Mouse (Mus musculus) right cerebral cortex, postnatal 14 days (tissue): ENCODE measurements at regions not wholly inside any gene's neighbourhood (a gene's known extent, or its start where the extent isn't known, plus 50 kb on each side); places are given as distances from the start of the nearest gene placed in this dataset.

Experiments used
- DNase-seq: peaks from one replicate; pipeline ENCODE4 v3.0.0; 2022

DNA sequence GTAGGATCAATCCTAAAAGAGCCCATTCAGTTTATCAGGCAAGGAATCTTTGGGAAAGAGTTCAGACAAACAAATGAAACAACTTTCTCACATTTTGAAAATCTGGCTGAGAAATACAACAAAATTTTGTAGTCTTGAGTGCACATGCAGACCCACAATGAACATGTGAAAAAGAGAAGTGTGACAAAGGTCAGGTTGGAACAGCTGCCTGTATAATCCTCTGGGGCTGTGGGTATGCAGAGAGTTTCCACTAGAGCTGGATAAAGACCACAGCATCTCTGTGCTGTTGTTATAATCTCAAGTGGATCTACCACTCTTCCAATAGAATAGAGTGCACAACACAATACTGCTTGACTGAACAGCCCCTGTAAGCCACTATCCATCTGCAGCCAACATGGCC is 482.3 kb downstream of the Irx1 start:
- DNase-seq, result no peak

DNA sequence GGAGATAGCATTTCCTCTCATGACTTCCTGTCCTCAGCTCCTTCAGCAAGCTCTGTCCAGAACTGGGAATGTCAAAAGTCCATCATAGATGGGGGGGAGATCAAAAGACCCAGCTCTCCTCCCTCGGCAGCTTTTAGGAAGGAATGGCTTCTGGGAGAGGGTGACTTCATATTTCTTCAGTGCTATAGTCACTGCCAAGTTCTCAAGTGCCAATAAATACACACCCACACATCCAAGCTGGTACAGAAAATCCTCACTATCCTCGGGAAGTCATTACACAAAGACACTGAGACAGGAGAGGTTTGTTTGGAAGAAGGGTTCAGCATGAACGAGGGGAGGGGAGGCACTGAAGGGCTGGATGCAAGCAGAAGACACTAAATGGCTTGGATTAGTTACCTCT is 502.0 kb downstream of the Irx1 start:
- no peak for DNase-seq

DNA sequence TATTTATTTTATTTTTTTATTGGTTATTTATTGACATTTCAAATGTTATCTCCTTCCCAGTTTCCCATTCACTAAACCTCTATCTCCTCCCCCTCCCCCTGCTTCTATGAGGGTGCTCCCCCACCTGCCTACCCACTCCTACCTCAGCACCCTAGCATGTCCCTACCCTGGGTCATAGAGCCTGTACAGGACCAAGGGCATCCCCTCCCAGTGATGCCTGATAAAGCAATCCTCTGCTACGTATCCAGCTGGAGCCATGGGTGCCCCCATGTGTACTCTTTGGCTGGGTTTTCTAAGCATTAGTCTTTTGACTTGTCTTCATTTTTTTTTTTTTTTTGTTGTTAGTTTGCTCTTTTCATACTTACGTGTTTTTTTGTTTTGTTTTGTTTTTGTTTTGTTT is 502.9 kb downstream of the Irx1 start:
- DNase-seq, result no peak

DNA sequence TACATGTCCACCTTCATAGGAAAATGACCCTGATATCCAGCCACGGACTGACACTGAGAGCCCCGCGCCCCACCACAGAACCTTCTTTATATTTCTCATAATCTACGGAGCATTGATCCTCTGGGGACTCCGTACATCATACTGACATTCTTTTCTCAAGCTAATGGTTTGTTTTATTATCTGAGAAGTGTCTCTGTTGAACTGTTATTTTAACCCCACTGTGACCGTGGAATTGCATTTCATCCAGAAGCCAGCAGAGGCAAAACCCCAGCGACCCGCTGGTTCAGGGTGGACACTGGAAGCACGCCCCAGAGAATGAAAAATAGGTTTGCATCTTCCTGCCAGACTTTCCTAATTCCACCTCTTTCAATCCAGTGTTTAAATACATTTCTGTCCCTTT is 503.4 kb downstream of the Irx1 start:
- DNase-seq, result no peak

DNA sequence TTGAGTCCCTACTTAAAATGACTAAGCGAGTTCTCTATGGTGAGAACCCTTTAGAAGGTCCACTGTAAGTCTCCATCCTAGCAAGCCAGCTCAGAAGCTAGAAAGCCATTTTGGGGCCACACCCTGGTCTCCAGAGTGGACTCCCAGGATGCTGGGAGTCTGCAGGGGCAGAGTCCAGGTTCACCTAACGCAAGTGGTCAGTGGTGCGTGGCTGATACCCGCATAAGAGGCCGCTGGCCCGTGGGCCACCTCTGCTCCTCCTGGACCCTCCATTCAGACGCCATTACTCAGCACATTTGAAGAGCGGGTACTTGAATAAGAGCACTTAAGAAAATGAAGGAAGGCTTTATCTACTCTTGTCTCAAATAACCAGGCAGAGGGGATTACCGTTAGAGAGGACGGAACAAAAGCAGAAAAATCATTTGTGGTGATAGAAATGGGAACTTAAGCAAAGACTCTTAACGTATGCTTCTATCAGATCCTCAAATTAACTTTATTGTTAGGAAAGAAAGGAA is 504.4 kb downstream of the Irx1 start:
- no peak for DNase-seq

DNA sequence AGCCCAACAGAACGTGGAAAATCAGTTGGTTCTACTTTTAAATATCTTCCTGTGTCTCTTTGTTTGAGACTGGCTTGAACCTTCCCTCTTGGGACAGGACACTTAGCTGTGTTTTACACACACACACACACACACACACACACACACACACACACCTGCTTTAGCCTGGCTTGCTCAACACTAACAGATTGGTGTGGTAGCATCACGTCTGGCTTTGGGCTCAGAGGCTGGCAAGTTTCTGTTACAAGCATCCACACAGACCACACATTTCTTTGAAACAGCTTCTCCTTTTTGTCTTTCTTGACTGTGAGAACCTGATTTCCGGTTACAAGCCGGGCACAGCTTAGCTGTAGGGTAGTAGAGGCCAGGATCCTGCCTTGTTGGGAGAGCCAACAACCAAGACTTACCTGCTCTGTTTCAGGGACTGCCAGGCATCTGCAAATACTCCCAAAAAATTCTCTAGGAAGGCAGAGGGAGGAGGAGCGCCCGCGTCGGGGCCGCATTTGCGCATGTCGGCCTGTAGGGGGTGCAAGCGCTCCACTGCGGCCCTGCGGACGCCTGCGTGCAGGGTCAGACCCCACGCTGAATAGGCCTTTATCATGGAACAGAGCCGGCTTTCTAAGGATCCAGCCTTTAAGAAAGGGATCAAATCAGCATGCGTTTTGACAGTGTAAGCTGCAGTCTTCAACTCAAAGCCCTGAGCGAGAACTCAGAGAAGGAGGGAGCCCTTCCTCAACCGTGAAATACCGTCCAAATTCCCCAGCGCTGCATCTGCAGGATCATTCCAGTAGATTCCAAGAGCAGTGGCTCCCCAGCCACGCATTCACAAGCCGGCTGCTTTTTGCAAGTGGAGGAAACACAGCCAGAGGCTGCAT is 505.2 kb downstream of the Irx1 start:
- peak; percentile 62 for DNase-seq

DNA sequence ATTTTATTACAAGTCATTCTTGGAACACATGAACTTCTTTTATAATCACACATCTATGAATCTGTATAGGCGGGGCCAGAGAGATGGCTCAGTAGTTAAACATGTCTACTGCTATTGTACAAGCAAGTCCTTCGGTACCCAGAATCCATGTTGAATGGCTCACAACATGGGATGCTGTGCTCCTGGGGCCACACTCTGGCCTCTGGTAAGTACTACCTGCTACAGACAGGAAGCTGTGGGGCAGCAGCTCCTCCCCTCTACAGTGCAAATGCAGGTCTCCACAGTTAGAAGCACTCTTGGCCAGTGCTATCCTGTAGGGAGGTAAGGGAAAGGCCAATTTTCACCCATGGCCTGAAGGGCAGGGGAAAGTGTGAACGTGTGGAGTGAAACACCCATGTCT is 506.0 kb downstream of the Irx1 start:
- no peak for DNase-seq

DNA sequence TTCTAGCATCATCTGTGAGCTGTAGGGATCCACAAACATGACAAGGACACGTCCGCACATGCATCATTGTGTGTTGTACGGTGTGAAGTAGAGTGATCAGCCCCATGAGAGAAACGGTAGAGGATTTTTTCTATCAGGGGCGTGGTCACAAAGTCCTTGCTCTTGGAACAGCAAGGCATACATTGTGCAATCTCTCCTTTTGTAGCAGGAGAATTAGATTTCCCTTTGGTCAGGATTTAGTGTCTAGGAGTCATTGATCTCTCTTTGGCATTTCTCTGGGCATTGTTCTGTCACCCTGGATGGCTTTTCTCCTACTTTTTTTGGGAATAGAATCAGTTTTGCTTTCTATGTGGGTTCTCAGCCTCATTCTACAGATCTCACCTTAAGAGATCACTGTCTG is 511.3 kb downstream of the Irx1 start:
- no peak for DNase-seq

DNA sequence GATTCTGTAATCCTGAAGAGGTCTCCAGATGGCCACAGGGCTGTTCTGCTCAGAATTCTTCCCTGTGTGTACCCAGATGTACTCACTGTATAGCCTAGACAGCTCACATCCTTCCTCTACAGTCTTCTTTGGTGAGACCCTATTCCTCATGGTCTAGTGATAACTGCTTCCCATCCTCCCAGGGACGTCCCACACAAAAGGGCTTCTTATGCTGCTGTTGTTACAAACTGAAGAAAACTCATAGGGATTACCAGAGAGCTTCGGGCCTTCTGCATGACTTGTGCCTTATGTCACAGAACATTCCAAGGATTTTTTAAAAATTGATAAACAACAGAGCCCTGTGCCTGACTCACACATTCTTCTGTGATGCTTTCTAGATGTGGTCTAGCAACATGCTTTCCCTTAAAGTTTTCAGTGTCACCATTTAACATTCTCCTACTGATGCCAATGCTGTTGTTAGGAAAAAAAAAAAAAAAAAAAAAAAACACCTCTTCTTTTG is 525.9 kb downstream of the Irx1 start:
- no peak for DNase-seq

DNA sequence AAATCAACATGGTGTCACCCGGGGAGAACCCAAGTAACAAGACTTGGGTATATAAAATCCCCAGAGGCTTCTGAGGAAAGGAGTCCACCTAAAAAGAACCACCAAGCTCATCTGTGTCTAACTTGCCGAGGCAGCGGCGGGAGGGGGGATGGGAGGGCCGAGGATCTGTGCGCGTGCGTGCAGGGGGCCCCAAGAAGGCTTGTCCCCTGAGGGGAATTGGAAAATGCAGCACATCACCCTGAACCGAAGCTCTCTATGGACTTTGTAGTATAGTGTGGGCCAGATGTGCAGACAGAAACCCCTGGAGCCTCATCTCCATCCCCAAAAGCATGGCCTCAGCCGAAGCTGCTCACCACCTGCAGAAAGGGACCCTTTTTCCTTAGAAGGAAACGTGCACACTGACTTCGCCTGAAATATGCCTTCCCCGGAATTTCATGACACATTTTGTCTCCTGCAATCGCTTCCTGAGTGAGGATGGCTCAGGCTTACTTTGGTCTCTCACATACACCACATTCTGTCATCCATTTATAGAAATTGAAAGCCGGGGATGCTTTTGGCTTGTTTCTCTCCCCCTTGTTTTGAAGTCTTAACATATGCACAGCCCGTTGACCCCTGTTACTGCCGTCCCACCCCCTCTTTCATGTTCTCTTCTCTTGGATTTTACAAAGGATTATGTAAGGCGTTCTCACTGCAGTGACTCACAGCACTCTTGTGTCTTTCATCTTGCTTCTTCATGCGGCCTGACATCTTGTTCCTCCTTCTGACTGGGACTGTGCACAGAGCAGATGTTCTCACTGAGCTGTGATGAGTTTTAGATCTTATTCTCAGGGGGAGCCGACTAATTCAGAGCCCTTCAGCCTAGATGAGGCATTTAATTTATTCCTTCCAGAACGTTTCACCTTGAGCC is 559.6 kb downstream of the Irx1 start:
- no peak for DNase-seq

DNA sequence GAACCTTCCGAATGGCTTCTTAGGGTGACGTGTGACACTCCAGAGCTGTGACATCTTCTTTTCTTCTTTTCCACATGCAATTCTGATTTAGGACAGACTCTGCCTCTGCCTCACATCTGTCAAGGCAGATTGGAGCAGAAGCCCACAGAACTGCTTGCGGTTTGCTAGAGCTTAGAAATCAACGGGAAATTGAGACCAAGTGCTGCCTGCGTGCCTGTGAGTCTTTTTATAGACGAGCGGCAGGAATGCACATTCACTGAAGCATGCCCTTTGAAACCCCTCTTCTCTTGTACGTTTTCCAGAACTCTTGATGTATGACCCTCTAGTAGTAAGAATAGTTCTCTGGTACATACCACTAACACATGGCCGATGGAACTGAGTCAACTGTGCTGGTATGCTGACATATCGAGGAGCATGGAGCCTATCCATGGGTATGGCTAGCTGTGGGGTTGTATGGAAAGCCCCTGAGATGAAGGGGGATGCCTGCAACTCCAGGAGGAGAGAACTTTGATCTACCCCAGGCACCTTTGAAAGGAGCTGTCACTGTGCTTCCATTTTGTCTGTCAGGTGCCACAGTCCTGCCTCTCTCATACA is 552.2 kb upstream of the Adamts16 start:
- DNase-seq, result no peak

DNA sequence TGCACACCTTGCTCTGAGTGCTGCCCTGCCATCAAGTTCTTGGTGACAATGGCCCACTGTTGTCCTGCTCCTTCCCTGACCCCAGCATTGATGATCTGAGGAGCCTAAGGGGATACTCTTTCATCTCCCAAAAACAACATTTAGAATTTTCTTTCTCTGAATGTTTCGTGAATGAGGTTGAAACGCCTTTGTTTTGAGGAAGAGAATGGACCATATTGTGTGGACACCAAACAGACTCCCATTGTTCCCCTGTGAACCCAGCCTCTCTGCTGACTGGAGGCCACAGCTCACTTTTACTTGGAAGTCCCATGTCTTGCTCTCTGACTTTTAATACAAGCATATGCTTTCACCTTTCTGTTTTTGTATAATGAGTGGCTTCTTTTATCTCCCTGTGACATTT is 537.0 kb upstream of the Adamts16 start:
- DNase-seq, result no peak

DNA sequence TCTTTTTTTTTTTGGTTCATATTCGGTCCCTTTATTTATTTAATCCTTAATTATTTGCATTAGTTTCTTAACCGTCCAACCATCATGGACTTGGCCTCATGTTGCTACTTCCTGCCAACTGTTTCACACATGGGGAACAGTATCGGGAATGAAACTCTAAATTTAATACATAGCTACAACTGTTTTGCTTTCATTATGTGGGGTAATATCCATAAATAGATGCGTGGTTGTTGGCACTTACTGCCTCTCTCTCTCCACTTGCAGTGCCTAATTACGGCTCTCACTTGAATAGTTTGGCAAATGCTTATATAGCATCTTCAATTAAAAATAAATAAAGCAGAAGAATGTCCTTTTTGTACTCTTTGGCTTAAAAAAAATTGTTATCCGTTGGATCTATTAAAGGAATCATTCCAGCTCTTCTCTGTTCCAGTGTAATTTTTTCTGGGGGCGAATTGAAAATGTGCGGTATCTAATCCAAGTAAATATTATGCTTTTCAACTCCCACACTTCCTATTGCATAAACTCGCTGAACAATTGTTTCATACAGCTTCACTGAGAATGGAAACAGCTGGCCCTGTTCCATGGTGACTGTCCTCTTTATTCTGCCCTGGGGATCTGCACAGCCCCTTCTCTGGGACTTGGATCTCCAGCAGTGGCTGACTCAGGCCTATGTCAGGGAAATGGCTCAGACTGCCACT is 534.4 kb upstream of the Adamts16 start:
- peak; percentile 12 for DNase-seq

DNA sequence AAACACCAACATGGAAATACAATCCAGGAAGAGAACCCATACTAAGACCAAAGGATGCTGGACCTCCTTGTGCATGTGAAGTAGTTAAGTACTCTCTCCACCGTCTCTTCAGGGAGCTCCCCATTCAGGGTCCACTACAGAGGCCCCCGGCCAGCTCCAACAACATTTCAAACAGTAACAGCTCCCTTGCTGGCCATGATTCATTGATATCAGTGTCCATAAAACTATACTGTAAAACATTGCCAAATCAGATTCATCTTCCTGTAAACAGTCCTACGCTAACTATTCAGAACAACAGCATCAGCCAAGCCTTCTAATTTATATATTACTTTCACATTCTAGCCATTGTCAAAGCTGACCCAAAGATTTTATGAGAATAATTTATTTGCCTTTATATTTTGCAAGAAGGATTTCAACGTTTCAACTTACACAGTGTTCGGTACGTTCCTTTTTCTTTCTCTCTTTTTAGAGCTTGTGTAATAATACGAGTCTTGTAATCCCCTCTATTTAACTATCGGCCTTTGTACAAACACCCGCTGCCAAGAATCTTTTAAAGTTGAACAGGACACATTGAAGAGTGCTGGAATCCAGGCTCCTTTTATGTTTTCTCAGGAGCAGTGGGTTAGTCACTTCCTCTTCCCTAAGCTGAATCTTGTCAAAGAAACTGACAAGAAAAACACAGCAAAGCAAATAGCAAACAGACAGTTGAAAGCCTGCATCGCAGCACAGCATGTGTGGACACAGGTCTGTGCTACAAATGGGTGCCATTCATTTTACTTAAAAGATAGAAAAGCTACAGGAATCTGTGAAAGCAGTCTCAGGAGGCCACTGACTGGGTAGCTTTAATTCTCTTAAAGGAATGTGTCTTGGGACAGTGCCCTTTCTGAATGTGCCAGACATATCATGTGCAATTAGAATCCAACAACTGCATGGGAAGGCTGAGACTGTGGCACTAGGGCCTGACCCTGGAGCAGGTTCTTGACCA is 531.4 kb upstream of the Adamts16 start:
- no peak for DNase-seq

DNA sequence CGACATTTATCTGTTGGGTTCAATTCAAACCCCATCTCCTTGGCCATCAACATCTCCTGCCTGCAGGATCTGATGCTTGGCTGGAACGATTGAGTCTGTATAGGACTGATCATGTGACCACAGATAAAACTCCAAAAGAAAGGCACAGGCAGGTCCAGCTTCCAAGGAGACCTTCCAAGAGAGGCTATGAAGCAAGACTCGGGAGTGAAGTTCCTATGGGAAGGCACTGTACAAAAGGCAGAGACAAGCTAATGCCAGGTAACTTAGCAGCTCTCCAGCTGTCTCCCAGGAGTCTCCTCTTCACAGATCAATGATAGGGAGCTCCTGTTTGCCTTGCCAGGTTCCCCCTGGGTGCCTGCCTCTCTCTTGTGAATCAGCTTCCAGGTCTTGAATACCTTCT is 528.2 kb upstream of the Adamts16 start:
- no peak for DNase-seq

DNA sequence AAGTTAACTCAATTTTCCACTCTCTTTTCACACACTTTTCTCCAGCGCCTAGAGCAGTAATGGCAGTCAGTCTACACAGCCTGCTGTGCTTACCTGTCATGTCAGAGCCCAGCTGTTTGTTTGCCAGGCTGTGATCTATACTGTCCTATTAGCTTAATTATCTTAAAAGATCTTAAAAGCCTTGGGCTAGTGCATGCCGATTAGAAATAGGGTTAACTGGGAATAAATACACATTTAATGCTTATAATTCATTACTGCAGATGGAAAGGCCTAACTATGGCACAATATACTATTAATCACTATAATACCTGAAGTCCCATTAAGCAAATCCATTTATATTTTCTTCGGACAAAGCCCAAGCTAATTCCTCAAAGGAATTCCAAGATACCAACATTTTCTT is 523.6 kb upstream of the Adamts16 start:
- no peak for DNase-seq

DNA sequence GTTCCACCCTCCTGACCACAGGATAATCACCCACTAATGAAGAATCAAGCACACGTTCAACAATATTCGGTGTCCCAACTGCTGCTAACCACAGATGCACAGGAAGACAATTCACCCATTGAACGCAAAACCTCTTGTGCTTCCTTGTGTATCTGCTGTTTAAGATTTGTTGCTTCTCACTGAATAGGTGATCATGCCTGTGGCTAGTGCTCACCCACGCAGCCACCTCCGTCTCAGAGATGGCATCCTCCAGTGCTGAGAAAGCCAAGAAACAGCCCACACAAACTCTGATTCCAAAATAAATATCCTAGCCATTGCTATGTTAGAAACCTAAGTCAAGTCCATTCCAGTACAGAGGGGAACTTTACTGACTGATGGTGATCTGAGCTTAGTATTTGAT is 520.7 kb upstream of the Adamts16 start:
- no peak for DNase-seq

DNA sequence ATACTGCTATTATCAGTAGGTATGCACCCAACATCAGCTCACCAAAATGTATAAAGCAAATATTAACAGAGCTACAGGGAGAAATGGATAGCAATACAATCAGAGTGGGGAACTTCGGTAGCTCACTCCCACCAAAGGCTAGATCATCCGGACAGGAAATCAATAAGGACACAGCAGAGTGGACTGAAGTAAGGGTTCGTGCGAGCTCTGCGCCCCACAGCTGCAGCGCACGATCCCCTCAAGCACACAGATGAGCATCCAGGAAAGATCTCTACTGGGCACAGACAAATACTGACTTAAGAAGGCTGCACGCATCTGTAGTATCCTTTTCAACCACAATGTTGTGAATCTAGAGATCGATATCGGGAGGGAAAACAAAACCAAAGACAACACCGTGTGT is 517.5 kb upstream of the Adamts16 start:
- DNase-seq, result no peak

DNA sequence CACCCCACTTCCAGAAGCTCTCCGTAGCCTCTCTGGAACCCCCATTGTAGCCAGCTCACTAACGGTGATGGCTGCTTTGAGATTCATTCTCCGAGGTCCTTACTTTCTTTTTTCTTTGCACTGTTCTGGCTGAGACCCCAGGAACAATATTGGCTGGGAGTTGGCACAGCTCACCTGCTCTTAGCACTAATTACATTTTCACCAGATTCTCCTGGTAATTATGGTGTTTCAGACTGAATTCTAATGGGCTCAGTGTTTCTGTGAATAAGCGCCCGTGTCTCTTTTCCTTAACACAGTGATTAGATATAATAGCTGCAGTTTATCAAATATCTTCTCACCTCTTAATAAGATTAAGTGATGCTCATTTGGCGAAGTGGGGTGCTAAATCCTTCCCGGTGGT is 509.2 kb upstream of the Adamts16 start:
- DNase-seq, result no peak

DNA sequence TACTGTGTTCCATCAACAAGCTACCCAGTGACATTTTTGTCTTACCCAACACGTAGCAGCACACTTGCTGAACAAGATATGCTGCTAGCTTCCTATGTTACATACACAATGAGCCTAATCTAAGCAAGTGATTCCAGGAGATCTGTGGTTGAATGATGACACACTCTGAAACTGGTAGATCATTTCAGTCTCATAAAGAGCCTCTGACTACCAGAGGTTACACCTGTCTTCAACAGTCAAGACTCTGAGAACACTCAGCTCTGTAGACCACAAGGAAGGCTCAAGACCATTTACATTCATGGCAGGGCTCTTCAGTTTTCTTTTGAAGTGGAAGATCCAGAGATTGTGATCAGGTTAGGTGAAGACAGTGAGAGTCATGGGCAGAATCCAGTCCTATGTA is 501.3 kb upstream of the Adamts16 start:
- no peak for DNase-seq

DNA sequence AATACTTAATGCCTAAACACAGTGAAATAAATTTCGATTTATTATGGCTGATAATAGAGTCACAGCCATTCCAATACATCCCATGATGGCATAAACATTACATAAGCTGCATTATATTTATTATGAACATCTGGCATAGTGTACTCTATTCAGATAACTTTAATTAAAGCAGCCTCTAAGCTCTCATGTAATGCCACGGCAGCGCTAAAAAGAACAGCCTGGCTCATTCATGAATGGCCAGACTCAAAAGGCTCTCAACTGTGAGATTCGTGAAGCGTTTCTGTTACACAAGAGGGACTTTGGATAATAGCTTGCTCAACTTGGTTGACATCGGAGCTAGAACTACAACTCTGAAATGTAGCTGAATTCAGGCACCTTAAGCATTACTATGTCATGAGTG is 497.1 kb upstream of the Adamts16 start:
- DNase-seq, result no peak
